Mouse (Mus musculus) right cerebral cortex, postnatal 14 days (tissue): ENCODE results near the gene Fbxl3.
A peak's percentile ranks its signal among the peaks of the same experiment; 100 is the strongest.

Source experiments
- DNase-seq: peaks from one replicate; pipeline ENCODE4 v3.0.0; 2022

Fbxl3 gene

DNA sequence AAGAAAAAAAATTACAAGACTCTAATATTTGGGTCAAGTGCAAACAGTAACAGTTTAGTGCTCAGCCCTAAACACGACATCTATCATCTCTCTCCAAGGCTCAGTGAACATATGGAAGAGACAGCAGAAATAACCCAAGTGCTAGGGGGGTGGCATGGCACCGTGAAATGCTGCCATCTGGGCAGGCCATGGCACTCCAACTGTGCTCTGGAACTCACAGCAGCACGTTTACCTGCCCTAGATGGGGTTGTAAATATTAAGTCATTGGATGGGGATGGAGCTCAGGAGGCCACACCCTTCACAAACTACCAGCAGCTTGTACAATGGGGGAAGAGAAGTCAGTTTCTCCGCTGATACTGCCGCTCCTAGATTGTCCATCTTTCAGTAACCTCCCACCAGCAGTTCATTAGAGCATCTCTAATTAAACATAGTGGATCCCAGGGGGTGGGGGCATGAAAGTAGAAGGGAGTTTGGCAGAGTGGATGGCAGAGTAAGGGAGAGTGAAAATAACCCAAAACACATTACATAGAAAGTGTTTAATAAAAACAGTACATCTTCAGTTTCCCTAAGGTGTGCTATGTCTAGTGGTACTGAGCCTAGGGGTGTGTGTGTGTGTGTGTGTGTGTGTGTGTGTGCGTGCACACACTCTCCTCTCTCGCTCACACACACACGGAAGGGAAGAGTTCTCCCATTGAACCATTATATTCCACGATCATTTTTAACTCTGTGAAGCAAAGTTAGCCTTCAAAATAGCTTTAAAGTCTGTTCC lies 20.0 kb downstream of the Fbxl3 start:
- DNase-seq: no peak

GRCm38 (mm10) chr14:103078006-103078912 lies 21.1 kb downstream of the Fbxl3 start:
- no peak for DNase-seq

DNA sequence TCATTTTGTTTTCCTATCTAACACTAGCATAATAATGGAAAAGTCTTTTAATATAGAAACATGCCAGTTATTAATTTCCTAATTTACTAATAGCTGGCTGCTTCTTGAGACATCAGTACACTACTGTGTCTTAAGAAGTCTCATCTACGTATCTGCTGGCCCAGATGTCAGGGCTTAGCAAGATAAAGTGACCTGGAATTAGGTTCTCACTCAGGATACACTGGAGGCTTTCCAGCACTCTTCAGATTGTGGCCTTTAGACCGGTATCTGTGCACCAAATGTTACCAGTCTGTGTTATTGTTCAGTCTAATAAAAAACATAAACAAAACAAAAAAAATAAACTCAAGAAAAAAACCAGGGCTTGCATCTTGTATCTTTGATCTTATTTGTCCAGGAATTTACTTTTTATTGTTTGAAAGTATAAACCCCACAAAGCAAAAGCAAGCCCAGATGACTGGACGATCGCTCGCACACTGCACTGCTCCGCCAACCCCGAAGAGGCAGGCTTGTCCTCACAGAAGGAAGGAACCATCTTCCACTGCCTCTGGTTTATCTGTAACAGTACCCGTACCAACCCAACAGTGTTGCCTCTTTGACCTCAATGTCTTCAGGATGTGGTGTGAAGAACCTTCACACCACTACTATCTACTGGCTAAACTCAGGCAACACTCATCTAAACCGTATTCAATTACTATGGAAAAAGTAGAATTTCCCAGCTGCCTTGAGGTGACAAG lies 21.9 kb downstream of the Fbxl3 start:
- no peak for DNase-seq

DNA sequence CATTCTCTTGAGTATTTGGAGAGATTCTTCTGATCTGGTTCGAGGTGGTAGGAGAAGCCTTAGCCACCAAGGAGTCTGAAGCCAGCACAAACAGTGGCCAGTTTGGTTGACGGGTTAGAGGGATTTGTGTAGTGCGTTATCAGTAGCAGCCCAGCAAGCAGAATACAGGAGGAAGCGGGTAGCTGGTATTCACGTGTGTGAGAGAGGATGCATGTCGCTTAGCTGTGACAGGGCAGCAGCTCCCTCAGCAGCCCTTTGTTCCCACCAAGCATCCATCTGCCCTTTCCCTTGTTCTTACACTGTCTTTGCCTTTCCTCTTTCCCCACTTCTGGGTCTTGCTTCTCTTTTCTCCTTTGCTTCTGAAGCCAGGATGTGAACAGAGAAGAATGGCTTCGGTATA lies 24.2 kb downstream of the Fbxl3 start:
- DNase-seq: no peak

GRCm38 (mm10) chr14:103073825-103074224 lies 25.5 kb downstream of the Fbxl3 start:
- DNase-seq: no peak

- DNase-seq: no peak
These were observed 26.6 kb downstream of the Fbxl3 start for GRCm38 (mm10) chr14:103072731-103073130.

DNA sequence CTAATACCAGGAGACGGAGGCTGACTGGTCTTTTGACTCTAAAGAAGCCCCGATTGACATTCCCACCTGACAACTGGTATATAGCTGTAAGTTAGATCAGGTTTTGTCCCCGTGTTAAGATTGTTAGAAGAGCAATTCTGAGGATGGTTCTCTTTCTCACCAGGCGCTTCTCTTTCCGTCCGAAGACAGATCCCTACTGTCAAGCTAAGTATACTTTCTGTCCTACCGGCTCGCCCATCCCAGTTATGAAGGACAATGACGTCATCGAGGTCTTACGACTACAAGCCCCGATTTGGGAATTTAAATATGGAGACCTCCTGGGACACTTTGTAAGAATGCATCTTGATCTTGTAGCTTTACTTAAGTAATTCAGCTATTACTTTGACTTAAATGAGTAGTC lies 27.9 kb downstream of the Fbxl3 start:
- no peak for DNase-seq

- no peak for DNase-seq
These were observed 28.6 kb downstream of the Fbxl3 start for GRCm38 (mm10) chr14:103070790-103071189.

GRCm38 (mm10) chr14:103069864-103070611 lies 29.3 kb downstream of the Fbxl3 start, which contains the start of gene Cln5:
Cln5 (plus strand) TSS chr14:103070216.
- DNase-seq: peak; percentile 88

GRCm38 (mm10) chr14:103069465-103069863 lies 29.9 kb downstream of the Fbxl3 start:
- no peak for DNase-seq

DNA sequence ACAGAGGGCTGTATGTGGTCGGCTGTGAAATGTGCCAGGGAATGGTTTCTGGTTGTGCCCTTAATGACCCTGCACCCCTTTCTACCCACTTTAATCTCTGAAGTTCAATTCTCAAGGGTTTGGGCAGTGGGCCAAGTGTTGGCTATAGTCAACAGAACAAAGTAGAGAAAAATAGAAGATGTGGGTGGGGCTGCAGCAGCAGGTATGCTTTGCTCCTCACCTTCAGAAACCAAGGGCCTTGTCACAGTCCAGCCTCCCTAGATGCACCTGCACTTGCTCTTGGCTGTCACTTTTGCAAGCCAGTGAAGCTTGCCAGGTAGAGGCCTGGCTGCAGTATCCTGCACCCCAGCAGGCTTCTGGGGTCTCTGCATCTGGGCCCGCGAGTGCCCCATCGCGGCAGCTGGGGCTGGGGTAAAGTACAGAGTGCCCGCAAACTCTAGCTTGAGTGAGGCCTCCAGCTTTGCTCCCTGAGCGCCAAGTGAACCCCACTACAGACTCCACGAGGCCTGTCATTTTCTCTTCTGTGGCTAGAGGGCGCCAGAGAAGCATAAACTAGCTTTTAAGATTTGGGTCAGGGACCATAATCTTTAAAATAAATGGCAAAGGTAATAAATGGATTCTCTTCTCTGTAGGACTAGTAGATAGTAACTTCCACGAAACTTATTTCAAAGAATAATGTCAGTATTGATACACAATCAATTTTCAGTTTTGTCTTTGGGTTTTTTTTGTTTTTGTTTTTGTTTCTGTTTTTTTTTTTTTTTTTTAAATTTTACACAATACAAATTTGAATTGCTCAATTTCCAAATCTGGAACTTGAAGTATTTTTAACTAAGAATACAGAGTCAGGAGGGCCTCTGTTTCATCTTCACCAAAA lies 33.8 kb downstream of the Fbxl3 start:
- DNase-seq: peak; percentile 74

GRCm38 (mm10) chr14:103059495-103059894 lies 39.9 kb downstream of the Fbxl3 start:
- DNase-seq: no peak

DNA sequence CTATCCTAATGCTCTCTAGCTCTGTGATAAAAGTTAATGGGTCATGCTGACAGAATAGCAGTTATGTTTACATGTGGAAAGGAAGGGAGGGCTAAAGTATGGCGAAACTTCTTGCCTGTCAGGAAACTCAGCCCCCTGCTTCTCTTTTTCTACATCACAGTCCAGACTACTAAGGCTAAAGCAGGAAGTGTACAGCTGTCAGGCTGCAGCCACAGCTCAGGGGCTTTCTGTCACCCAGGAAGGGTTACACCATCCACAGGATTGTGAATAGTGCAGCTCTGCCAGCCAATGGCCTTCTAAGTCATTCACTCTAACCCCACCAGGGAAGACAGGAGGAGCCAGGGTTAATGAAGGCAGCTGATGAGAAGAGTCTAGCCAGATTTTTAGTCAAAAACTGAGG lies 40.4 kb downstream of the Fbxl3 start:
- no peak for DNase-seq

GRCm38 (mm10) chr14:103056601-103057000 lies 42.8 kb downstream of the Fbxl3 start:
- no peak for DNase-seq

DNA sequence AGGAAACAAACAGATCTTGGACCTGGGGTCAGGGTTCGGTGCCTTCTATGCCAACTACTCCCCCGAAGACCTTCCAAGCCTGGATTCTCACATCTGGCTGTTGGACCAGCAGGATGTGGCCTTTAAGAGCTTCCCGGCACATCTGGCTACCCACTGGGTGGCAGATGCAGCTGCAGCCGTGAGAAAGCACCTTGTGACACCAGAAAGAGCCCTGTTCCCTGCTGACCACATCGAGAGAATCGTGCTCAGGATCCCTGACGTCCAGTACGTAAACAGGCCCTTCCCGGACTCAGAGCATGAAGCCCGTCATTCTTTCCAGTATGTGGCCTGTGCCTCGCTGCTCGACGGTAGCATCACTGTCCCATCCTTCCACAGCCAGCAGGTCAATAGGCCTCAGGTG lies 44.6 kb downstream of the Fbxl3 start:
- no peak for DNase-seq

DNA sequence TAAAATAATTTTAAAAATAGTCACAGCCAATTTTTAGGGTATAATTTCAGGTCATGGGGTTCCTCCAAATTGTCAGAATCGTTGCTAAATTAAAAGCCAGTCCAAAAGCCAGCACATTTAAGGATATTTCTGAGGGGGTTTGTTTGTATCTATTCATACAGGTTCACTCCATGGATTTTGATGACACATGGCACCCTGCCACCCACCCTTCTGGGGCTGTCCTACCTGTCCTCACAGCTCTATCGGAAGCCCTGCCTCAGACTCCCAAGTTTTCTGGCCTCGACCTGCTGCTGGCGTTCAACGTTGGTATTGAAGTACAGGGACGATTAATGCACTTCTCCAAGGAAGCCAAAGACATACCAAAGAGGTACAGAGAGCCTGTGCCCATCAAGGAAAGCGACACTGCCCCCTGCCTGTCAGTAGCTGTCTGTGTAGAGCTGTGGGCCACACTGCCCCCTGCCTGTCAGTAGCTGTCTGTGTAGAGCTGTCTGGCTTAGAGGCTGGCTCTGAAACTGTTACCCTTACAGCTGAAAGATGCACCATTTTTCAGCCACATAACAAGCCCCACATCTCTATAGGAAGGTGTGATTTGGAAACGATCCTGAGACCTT lies 48.1 kb downstream of the Fbxl3 start:
- peak; percentile 78 for DNase-seq

DNA sequence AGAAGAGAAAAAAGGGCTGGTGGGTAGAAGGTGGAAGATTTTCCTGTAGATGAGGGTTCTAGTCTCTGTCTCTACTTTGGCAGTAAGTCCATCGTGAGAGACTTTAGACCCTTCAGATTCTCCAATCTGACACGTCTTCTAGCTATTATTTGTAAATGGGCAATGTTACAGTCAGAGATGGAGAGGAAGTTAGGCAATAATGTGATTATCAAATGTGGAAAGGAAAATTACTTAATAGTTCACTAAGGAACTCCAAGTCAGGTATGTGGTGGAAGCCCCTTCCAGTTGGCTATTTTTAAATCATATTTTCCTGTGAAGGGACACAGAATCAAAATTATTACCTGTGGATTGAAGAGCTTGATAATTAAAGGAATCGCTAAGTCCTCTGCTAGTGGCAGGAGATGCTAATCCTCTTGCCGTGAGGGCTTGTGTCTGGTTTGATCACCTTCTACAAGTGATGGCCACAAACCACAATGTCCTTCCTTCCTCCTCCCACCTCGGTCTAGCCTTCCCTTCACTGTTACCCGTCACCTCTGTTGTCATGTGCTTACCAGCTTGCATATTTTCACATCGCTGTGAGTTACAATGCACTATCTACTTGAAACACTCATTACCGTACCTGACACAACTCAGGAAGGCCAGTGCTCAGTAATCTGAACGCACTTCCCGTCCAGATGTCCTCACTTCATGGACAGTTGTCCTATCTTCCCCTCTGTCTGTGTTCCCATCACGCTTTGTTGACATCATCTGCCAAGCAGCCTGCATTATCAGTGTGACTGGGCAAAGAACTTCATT lies 50.9 kb downstream of the Fbxl3 start:
- no peak for DNase-seq

- no peak for DNase-seq
These were observed 52.7 kb downstream of the Fbxl3 start, which contains the start of gene Acod1 for GRCm38 (mm10) chr14:103046677-103047076. Acod1 (plus strand) TSS chr14:103046977.

- DNase-seq: no peak
These were observed 62.4 kb downstream of the Fbxl3 start for GRCm38 (mm10) chr14:103037016-103037415.

DNA sequence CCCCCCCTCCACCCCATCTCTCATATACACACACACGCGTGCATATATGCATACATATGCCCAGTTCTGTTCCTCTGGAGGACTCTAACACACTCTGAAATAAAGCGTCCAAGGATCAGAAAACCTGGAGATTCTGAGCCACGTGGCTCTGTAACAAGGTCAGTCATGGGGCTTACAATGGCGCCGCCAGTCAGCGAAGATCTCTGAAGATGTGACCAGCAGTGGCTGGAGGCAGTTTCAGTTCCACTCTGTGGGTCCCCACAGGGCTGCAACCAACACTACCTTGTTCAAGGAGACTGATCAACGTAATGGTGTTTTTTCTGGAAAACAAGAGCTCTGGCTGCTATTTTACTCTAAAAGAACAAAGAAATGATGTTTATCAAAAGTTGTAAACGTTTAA lies 65.3 kb downstream of the Fbxl3 start:
- no peak for DNase-seq
